Mouse (Mus musculus) spleen, postnatal 36 days (tissue): ENCODE measurements around the gene Foxd1.

Experiments
- DNase-seq, 2 experiments: peaks; one replicate each; pipeline ENCODE4 v3.0.0; 2022; ENCODE audit warnings: low spot score in 2 of 2, mixed read lengths in 1 of 2

The Foxd1 gene

GRCm38 (mm10) chr13:98354090-98354801, at the start of gene Foxd1:
TSS of gene Foxd1 (plus strand) at chr13:98354242.
- DNase-seq: peak in 1 of 2 experiments; percentile 4

DNA sequence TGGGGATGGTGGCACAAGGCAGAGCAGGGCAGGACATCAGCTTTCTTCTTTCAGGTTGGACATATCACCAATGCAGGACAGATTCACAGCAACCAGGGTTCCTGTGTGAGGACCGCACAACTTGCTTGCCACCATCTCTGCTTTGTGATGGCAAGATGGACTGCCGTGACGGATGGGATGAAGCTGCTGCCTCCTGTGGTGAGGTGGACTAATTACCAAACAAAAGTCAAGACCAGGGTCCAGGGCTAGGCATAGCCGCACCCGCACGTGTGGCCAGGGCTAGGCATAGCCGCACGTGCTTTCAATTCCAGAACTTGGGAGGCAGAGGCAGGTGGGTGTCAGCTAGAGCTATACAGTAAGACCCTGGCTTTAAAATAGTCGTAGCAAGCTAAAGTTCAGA, 48.8 kb upstream of the Foxd1 start:
- DNase-seq: no peak

GRCm38 (mm10) chr13:98306393-98306792, 47.6 kb upstream of the Foxd1 start:
- DNase-seq: no peak

GRCm38 (mm10) chr13:98306852-98307475, 47.1 kb upstream of the Foxd1 start:
- no peak for DNase-seq

- no peak for DNase-seq
These were observed 46.0 kb upstream of the Foxd1 start for GRCm38 (mm10) chr13:98308004-98308403.

DNA sequence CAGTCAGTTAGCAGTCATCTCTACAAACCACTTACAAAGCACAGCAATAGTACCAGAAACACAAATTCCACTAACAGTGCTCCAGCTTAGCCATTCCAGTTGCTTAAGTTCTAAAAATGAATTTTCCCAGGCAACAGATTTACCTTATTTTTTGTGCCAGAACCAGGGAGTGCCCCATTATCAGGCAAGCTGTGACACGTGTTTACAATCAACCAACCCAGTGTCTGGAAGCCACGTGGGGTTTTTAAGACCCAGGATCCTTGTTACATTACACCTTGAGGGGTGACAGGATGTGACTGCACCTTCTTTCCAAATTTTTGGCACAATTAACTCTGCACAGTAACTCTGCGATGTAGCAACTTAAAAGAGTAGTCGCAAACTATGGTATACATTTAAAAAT, 45.3 kb upstream of the Foxd1 start:
- no peak for DNase-seq

- DNase-seq: no peak
These were observed 42.4 kb upstream of the Foxd1 start for GRCm38 (mm10) chr13:98311597-98311996.

DNA sequence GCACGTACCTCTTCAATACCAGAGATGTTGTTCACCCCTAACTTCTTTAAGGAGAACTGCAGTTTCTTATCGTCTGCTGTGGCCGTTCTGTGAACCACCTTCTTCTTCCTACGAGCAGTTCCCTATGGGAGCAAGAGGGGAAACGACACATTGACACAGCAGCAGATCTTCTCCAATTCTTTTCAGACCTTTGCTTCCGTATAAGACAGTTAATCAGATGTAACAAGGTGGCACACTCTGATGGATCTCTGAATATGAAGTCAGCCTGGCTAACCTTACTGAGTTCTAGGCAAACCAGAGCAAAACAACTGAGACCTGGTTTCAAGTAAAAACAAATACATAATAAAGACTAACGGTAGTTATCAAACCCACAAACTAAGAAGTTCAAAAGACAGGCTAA, 40.4 kb upstream of the Foxd1 start:
- no peak for DNase-seq

- no peak for DNase-seq
These were observed 38.9 kb upstream of the Foxd1 start for GRCm38 (mm10) chr13:98315124-98315523.

DNA sequence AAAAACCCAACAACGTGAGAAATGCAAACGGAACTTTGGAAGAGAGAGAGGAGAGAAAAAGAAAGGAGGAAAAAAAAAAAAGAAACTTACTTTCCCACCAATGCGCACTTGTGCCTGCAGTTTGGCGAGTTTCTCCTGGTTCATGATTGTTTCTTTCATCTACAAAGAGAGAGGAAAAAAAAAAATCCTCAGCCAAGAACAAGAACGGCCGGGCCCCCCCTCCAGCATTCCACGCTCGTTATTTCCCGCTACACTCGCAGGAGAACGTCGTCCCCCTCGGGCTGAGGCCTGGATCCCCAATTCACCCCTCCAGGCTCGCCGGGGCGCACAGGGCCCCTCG, 37.9 kb upstream of the Foxd1 start:
- no peak for DNase-seq

DNA sequence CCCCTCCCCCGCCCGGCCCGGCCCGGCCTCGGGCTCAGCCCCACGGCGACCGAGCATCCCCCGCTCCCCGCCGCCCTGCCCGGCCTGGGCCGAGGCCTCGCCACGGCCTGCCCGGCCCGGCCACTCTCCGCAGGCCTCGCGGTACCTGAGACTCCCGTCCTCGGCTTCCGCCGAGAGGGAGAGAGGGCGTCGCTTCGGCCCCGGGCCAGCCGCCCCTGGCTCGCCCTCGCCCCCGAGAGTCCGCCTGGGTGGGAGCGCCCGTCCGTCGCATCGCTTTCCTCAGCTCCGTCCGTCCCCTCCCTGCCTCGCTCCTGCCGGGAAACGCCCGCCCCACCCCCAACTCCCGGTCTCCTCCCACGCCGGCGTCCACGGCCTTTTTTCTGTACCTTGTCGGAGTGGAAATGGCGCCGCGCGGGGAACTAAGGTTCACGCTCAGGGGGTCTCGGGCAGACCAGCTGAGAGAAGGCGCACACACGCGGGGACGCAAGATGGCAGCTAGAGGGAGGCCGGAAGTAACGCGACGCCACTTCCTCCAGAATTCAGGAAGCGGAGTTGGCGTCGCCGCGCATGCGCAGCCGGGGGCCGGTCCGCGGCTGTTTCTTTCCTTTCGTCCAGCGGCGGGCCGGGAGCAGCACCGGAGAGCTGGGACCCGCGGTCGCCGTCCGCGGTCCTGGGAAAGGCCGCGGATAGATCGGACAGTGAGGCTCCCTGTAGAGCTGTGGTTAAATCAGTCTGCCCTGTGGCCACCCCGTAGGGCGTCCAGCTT, 37.4 kb upstream of the Foxd1 start, which contains the start of gene Btf3:
Gene Btf3 (minus strand): TSS at position 527 of the 766 bp plus-strand sequence.
- DNase-seq: peak; percentile 90 to 92

DNA sequence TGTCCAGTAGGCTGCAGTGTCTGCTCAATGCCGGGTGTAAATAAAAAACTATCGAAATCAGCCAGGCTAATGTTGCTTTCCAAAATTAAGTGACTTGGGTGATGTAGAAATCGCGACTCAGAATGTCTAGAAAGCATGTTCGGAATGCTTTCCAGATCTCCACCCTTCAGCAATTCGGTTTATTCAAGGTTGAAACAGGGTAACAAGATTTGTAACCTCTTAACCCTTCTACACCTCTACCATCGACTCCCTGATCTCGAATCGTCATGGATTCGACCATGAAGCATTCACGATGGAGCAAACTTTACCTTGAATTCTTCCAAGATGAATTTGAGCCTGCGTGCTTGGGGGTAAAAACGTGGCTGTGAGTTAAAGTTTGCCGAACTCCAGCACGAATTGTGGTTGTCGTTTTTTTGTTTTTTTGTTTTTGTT, 36.8 kb upstream of the Foxd1 start:
- DNase-seq: no peak

- DNase-seq: no peak
These were observed 36.1 kb upstream of the Foxd1 start for GRCm38 (mm10) chr13:98317911-98318310.

DNA sequence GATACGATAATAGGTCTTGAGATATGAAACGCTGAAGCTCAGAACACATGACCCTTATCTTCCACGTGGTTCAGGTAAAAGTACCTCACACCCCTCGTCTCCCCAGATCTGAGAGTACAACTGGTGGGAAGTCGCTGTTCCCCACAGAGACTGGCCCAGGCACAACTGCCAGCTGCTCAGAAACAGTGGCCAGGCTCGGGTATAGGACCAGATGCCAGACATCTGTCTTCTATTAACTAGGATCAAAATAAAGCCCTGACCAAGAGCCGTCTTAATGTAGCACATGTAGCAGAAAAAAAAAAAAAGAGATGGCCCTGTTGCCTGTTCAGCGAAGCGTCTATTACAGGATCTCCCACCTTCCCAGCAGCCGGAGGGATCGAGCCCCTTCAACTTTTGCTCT, 29.0 kb upstream of the Foxd1 start:
- no peak for DNase-seq

DNA sequence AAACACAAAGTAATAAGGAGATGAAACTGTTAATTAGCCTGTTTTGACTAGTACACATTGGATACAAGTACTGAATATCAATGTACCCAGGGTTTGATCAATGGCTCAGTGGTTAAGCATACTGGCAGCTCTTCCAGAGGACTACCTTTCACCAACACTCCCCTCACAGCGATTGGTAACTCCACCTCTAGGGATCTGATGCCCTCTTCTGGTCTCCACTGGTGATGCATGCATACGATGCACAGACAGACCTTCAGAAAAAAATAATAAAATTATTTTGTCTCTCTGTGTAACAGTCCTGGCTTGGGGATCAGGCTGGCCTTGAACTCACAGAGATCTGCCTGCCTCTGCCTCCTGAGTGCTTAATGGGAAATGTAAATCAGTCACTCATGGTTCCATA, 21.9 kb upstream of the Foxd1 start:
- DNase-seq: peak in 1 of 2 experiments; percentile 18

DNA sequence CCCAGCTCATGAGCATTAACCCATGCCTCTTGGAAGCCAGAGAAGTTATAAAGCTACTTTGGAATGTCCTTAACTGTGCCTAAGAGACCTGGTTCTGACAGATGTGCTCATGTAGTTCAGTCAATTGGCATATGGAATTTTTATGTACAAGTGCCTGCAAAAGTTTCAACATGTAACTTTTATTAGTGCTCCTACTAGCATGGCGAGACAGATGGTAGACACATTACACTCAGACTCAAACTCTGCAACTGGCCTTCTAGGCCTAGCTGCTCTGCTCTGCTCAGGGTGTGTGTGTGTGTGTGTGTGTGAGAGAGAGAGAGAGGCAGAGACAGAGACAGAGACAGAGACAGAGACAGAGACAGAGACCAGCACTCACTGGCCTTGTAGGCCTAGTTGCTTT, 17.8 kb upstream of the Foxd1 start:
- no peak for DNase-seq

DNA sequence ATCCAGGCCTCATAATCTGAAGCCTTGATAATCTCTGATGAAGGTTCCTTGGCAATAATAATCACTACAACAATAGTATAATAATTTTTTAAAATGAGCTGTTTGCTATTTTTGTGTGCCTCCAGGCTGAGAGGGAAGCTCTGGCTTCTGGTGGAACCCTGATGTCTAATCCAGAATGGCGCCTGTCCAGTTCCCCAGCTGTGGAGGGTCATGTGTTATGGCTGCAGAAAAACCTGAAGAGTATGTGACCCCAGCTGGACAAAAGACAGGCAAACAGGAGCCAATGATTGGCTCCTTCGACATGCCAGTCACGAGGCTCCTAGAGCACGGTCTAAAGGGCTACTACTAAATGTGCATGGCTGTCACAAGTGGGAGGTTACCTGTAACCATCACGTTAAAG, 13.5 kb upstream of the Foxd1 start:
- DNase-seq: no peak

DNA sequence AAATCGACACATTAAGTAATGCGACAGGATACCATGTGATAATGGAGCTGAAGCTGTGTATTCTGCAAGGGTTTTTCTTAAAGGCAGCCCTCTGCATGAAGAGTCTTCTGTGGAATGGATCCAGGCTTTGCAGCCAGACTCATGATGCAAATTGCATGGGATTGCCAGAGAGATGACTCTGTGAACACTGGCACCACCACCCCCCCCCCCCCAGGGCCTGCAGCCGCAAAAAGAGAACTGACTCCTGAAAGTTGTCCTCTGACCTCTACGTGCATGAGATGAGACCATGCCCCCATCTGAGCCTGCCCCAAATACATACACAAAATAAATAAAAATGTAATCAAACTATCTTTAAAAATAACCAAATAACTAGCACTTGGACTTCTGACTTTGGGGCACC, 4.6 kb upstream of the Foxd1 start:
- no peak for DNase-seq

GRCm38 (mm10) chr13:98351527-98351926, 2.5 kb upstream of the Foxd1 start:
- no peak for DNase-seq

DNA sequence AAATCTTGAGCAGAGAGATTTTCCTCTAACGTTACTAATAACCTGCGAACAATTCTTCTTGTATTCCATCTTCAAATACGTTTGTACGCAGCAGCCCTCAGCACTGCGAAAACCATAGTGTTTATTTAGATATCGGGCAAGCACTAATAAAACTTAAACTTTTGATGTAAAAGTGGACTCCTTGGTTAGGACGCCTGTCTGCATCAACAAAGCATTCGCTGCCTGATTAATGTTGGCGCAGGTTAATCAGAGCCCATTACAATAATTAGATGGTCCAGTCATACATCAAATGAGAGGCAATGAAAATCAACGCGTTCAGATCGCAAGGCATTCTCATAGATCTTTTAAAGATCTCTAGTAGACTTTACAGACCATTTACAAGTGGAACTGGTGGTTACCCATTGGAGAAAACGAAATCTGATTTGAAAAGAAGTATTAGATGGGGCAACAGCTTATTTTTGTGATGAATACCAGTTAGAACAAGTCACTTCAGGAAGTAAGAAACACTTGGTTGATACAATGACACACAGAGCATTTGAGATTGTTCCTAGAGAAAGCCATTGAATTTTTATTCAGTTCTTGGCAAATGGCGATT, 1.6 kb upstream of the Foxd1 start:
- DNase-seq: no peak

DNA sequence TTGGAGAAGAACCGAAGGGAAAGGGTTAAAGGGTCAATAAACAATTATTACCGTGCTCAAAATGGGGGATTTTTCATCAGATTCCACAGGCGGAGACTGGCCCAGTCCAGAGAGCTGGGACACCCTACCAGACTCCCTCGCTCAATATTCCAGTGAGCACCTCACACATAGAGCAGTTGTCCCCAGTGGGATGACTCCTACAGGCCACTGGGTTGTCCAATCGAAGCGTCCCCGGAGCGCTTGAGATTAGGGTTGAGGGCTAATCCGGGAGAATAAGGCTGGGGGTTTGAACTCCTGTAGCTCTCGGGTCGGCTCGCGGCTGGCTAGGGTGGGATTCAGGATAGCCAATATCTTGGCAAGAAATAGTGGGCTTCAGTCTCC, 343 bp upstream of the Foxd1 start:
- DNase-seq: no peak

GRCm38 (mm10) chr13:98354871-98355558, 973 bp downstream of the Foxd1 start:
- DNase-seq: no peak
